Mouse (Mus musculus): Measurements from ENCODE around the gene Camk1d. TPM values are rescaled to one million over a fixed set of nuclear protein-coding genes. Genes with fewer than 3 reads are reported as not detected.
A peak's percentile ranks its signal among the peaks of the same experiment; 100 is the strongest.
"Not testable (repeated sequence)": the region's sequence is repeated elsewhere in the genome, so short reads cannot be mapped to it uniquely, and the experiment has no call there.

Gene Camk1d
- polyA plus RNA-seq, 1 experiment, result 25.6 TPM

- WGBS, result 60% methylated on average over 2 of the region's 2 CpGs
- TF ChIP-seq POLR2A (IDR thresholded peaks at IDR 0.05; ENCODE audit: borderline replicate concordance, insufficient read depth, low read length) (no peak), CTCF (IDR thresholded peaks at IDR 0.05; ENCODE audit: borderline replicate concordance, insufficient read depth, low read depth, low read length) (no peak)
- H3K4me1 ChIP-seq (ENCODE audit: control insufficient read depth, insufficient read depth, low read length), result no peaks in the 10 kb centered on the region
Observed at GRCm38 (mm10) chr2:5267980-5268379, 446.3 kb downstream of the Camk1d start.

GRCm38 (mm10) chr2:5262279-5262678 is 452.0 kb downstream of the Camk1d start:
- H3K4me1 ChIP-seq (ENCODE audit: control insufficient read depth, insufficient read depth, low read length), result no peaks in the 10 kb centered on the region
- TF ChIP-seq CTCF (IDR thresholded peaks at IDR 0.05; ENCODE audit: borderline replicate concordance, insufficient read depth, low read depth, low read length), result no peak
- TF ChIP-seq POLR2A (IDR thresholded peaks at IDR 0.05; ENCODE audit: borderline replicate concordance, insufficient read depth, low read length), result no peak
- no peak overlapping the region for H3K27ac ChIP-seq (ENCODE audit: insufficient read depth, low read length)
- WGBS, result 35% methylated on average over 2 of the region's 2 CpGs
- H3K4me3 ChIP-seq (replicated peaks; ENCODE audit: insufficient read depth, low read depth, low read length), result no peak overlapping the region
- no peaks in the 10 kb centered on the region for H3K27me3 ChIP-seq (ENCODE audit: control insufficient read depth, insufficient read depth, low read length)
- DNase-seq, result no peak

More at GRCm38 (mm10) chr2:5267980-5268379, 446.3 kb downstream of the Camk1d start:
- Histone ChIP-seq H3K4me3 (replicated peaks; ENCODE audit: insufficient read depth, low read depth, low read length) (no peak overlapping the region), H3K27me3 (ENCODE audit: control insufficient read depth, insufficient read depth, low read length) (no peaks in the 10 kb centered on the region), H3K27ac (ENCODE audit: insufficient read depth, low read length) (no peak overlapping the region)
- DNase-seq, result no peak

GRCm38 (mm10) chr2:5258250-5258649 is 456.1 kb downstream of the Camk1d start:
- Histone ChIP-seq H3K4me1 (ENCODE audit: control insufficient read depth, insufficient read depth, low read length) (no peaks in the 10 kb centered on the region), H3K27ac (ENCODE audit: insufficient read depth, low read length) (no peak overlapping the region), H3K4me3 (replicated peaks; ENCODE audit: insufficient read depth, low read depth, low read length) (no peak overlapping the region), H3K27me3 (ENCODE audit: control insufficient read depth, insufficient read depth, low read length) (no peaks in the 10 kb centered on the region)
- no peak for TF ChIP-seq CTCF (IDR thresholded peaks at IDR 0.05; ENCODE audit: borderline replicate concordance, insufficient read depth, low read depth, low read length)
- no peak for TF ChIP-seq POLR2A (IDR thresholded peaks at IDR 0.05; ENCODE audit: borderline replicate concordance, insufficient read depth, low read length)
- 96% methylated on average over 3 of the region's 3 CpGs for WGBS
- DNase-seq, result no peak

- DNase-seq, result peak; percentile 47 to 63
- Histone ChIP-seq H3K4me1 (ENCODE audit: control insufficient read depth, insufficient read depth, low read length) (peaks cover 3% of the 10 kb centered on the region; the same call in 1 of the 2 replicates), H3K27ac (ENCODE audit: insufficient read depth, low read length) (no peak overlapping the region), H3K4me3 (replicated peaks; ENCODE audit: insufficient read depth, low read depth, low read length) (no peak overlapping the region), H3K27me3 (ENCODE audit: control insufficient read depth, insufficient read depth, low read length) (no peaks in the 10 kb centered on the region; the same call in 1 of the 2 replicates)
- WGBS, result 5% methylated on average over 12 of the region's 12 CpGs
- TF ChIP-seq POLR2A (IDR thresholded peaks at IDR 0.05; ENCODE audit: borderline replicate concordance, insufficient read depth, low read length) (no peak), CTCF (IDR thresholded peaks at IDR 0.05; ENCODE audit: borderline replicate concordance, insufficient read depth, low read depth, low read length) (no peak)
Observed at GRCm38 (mm10) chr2:5249969-5250368, 464.3 kb downstream of the Camk1d start.

- not testable (repeated sequence) for DNase-seq; H3K4me3 ChIP-seq (replicated peaks; ENCODE audit: insufficient read depth, low read depth, low read length); H3K27me3 ChIP-seq (ENCODE audit: control insufficient read depth, insufficient read depth, low read length); H3K4me1 ChIP-seq (ENCODE audit: control insufficient read depth, insufficient read depth, low read length); H3K27ac ChIP-seq (ENCODE audit: insufficient read depth, low read length)
- WGBS, result 98% methylated on average over 6 of the region's 6 CpGs
Observed at GRCm38 (mm10) chr2:5249199-5249598, 465.1 kb downstream of the Camk1d start.

Other genes starting within 250 kb of the Camk1d start
- gene Nudt5, start 130.5 kb upstream of the Camk1d start, polyA plus RNA-seq (2012; rRNA removed), result 15.2 and 15.7 TPM in 2 replicates
- 136 and 142 TPM in 2 replicates for gene Cdc123, start 130.6 kb upstream of the Camk1d start, polyA plus RNA-seq (2012; rRNA removed)
- gene Gm13199, start 148.4 kb upstream of the Camk1d start, polyA plus RNA-seq (2012; rRNA removed), result 8.8 and 9.5 TPM in 2 replicates
- 119 and 123 TPM in 2 replicates for gene Sec61a2, start 180.9 kb upstream of the Camk1d start, polyA plus RNA-seq (2012; rRNA removed)
- 7.2 and 9.5 TPM in 2 replicates for gene Dhtkd1, start 228.3 kb upstream of the Camk1d start, polyA plus RNA-seq (2012; rRNA removed)
- gene Upf2, start 237.0 kb upstream of the Camk1d start, polyA plus RNA-seq (2012; rRNA removed), result 19.3 and 21.8 TPM in 2 replicates